Mouse (Mus musculus) bone marrow macrophage, adult 2 months (primary cell): Measurements from ENCODE around the gene Gm8281. TPM values are rescaled to one million over a fixed set of nuclear protein-coding genes. Genes with fewer than 3 reads are reported as not detected.
"Not testable (repeated sequence)": the region's sequence is repeated elsewhere in the genome, so short reads cannot be mapped to it uniquely, and the experiment has no call there.

Source experiments
- H3K27ac ChIP-seq: 2 replicates; pipeline ENCODE4 v1.5.1; 2012; ENCODE audit warnings: low read depth, low read length; ENCODE audit not compliant: insufficient read depth
- H3K4me1 ChIP-seq: 2 replicates; pipeline ENCODE4 v1.6.1; 2012; ENCODE audit warnings: low read length; ENCODE audit not compliant: control insufficient read depth, insufficient read depth
- H3K4me3 ChIP-seq: 2 replicates; pipeline ENCODE4 v1.5.1; 2012; ENCODE audit warnings: mild to moderate bottlenecking, low read length, moderate library complexity; ENCODE audit not compliant: insufficient read depth
- polyA plus RNA-seq: library from polyadenylated mRNA; stranded (reverse); fragments of >200 nt; gene quantifications from 2 replicates; pipeline ENCODE4 v1.2.4, GENCODE M21; 2012; ENCODE audit not compliant: missing spikeins, insufficient read depth, insufficient read length

The Gm8281 gene
- not detected in 2 replicates for polyA plus RNA-seq

GRCm38 (mm10) chr14:5070611-5071490 is at the start of gene Gm8281:
Gene Gm8281, plus strand, starts transcription at chr14:5071040.
- not testable (repeated sequence) for H3K27ac ChIP-seq, H3K4me3 ChIP-seq, H3K4me1 ChIP-seq

GRCm38 (mm10) chr14:5050329-5050728 is 20.5 kb upstream of the Gm8281 start, which contains the start of gene 4930555G01Rik:
Gene 4930555G01Rik, plus strand, starts transcription at chr14:5050629.
- not testable (repeated sequence) for H3K4me1 ChIP-seq, H3K4me3 ChIP-seq, H3K27ac ChIP-seq

GRCm38 (mm10) chr14:5131219-5131618 is 60.4 kb downstream of the Gm8281 start, which contains the start of gene Gm8279:
Gene Gm8279, plus strand, starts transcription at chr14:5131519.
- not testable (repeated sequence) for H3K4me3 ChIP-seq, H3K4me1 ChIP-seq, H3K27ac ChIP-seq

Other genes starting within 250 kb of the Gm8281 start
- gene Gm3269, start 232.9 kb upstream of the Gm8281 start, polyA plus RNA-seq = not detected in 2 replicates
- gene Gm3264, start 215.5 kb upstream of the Gm8281 start, polyA plus RNA-seq = not detected in 2 replicates
- not detected in 2 replicates for gene Gm3278, start 178.6 kb upstream of the Gm8281 start, polyA plus RNA-seq
- not detected in 2 replicates for gene Gm8297, start 87.1 kb upstream of the Gm8281 start, polyA plus RNA-seq
- gene Gm3298, start 55.1 kb upstream of the Gm8281 start, polyA plus RNA-seq = not detected in 2 replicates
- gene 4930555G01Rik, start 20.4 kb upstream of the Gm8281 start, polyA plus RNA-seq = not detected in 2 replicates
- gene Gm8279, start 60.5 kb downstream of the Gm8281 start, polyA plus RNA-seq = not detected in 2 replicates
- gene Gm3317, start 93.5 kb downstream of the Gm8281 start, polyA plus RNA-seq = not detected in 2 replicates
- not detected in 2 replicates for gene Gm8271, start 114.8 kb downstream of the Gm8281 start, polyA plus RNA-seq
- gene Gm3526, start 189.5 kb downstream of the Gm8281 start, polyA plus RNA-seq = not detected in 2 replicates